Mouse (Mus musculus) liver, postnatal 0 days (tissue): ENCODE data around the gene Zc3h12a.

Experiments used
- CTCF ChIP-seq: sonication (generic); IDR thresholded peaks from 2 replicates; pipeline ENCODE4 v1.5.1; 2016; ENCODE audit warnings: antibody characterized with exemption, low read depth
- EP300 ChIP-seq: IDR thresholded peaks from 2 replicates; pipeline ENCODE4 v1.6.1; 2016; ENCODE audit warnings: antibody characterized with exemption, low read depth, mild to moderate bottlenecking

GRCm38 (mm10) chr4:125158581-125159317, 31.1 kb upstream of the Zc3h12a start:
- no peak for TF ChIP-seq CTCF
- no peak for TF ChIP-seq EP300
